Mouse (Mus musculus): ENCODE measurements around the gene Rtn4rl1.

The Rtn4rl1 gene

GRCm38 (mm10) chr11:75193256-75194071 lies at the start of gene Rtn4rl1:
Gene Rtn4rl1 (plus strand): TSS chr11:75193783.
- DNase-seq, result peak; percentile 70

GRCm38 (mm10) chr11:75145841-75146240 lies 47.7 kb upstream of the Rtn4rl1 start:
- no peak for DNase-seq

GRCm38 (mm10) chr11:75147106-75147845 lies 46.3 kb upstream of the Rtn4rl1 start:
- no peak for DNase-seq

GRCm38 (mm10) chr11:75147846-75148168 lies 45.8 kb upstream of the Rtn4rl1 start:
- DNase-seq, result no peak

- DNase-seq, result no peak
Measured at GRCm38 (mm10) chr11:75148332-75149035, 45.1 kb upstream of the Rtn4rl1 start.

GRCm38 (mm10) chr11:75150346-75150745 lies 43.2 kb upstream of the Rtn4rl1 start:
- DNase-seq, result no peak

GRCm38 (mm10) chr11:75152603-75153557 lies 40.7 kb upstream of the Rtn4rl1 start:
- DNase-seq, result peak; percentile 57

GRCm38 (mm10) chr11:75154053-75154585 lies 39.5 kb upstream of the Rtn4rl1 start:
- no peak for DNase-seq

- DNase-seq, result no peak
Measured at GRCm38 (mm10) chr11:75155985-75156384, 37.6 kb upstream of the Rtn4rl1 start.

- no peak for DNase-seq
Measured at GRCm38 (mm10) chr11:75156416-75156815, 37.2 kb upstream of the Rtn4rl1 start.

- peak; percentile 47 for DNase-seq
Measured at GRCm38 (mm10) chr11:75157037-75157436, 36.5 kb upstream of the Rtn4rl1 start.

- DNase-seq, result no peak
Measured at GRCm38 (mm10) chr11:75157901-75158300, 35.7 kb upstream of the Rtn4rl1 start.

GRCm38 (mm10) chr11:75158432-75158831 lies 35.2 kb upstream of the Rtn4rl1 start:
- DNase-seq, result no peak

GRCm38 (mm10) chr11:75159564-75159963 lies 34.0 kb upstream of the Rtn4rl1 start:
- DNase-seq, result peak; percentile 66

GRCm38 (mm10) chr11:75160954-75161353 lies 32.6 kb upstream of the Rtn4rl1 start:
- no peak for DNase-seq

- no peak for DNase-seq
Measured at GRCm38 (mm10) chr11:75161417-75162008, 32.1 kb upstream of the Rtn4rl1 start.

- no peak for DNase-seq
Measured at GRCm38 (mm10) chr11:75162591-75163080, 30.9 kb upstream of the Rtn4rl1 start.

GRCm38 (mm10) chr11:75163379-75163778 lies 30.2 kb upstream of the Rtn4rl1 start:
- DNase-seq, result peak; percentile 57

GRCm38 (mm10) chr11:75164051-75164450 lies 29.5 kb upstream of the Rtn4rl1 start:
- no peak for DNase-seq

GRCm38 (mm10) chr11:75164750-75165149 lies 28.8 kb upstream of the Rtn4rl1 start:
- no peak for DNase-seq

- DNase-seq, result peak; percentile 85
Measured at GRCm38 (mm10) chr11:75165441-75166192, 28.0 kb upstream of the Rtn4rl1 start.
